Mouse (Mus musculus) thymus, adult 2 months (tissue): Measurements from ENCODE around the gene Duox2. TPM values are rescaled to one million over a fixed set of nuclear protein-coding genes. Genes with fewer than 3 reads are reported as not detected.

ENCODE experiments used
- DNase-seq: peaks from one replicate; pipeline ENCODE4 v3.0.0; 2021
- H3K27ac ChIP-seq: fragments of 200-500 bp; 2 replicates; pipeline ENCODE4 v1.5.1; 2012; ENCODE audit warnings: low read length, control low read depth; ENCODE audit not compliant: control insufficient read depth, insufficient read depth
- H3K27me3 ChIP-seq: fragments of 200-500 bp; 2 replicates; pipeline ENCODE4 v1.6.1; 2012; ENCODE audit warnings: mild to moderate bottlenecking, low read length, moderate library complexity, mixed read lengths; ENCODE audit not compliant: control insufficient read depth, insufficient read depth
- H3K36me3 ChIP-seq: fragments of 200-500 bp; 2 replicates; pipeline ENCODE4 v1.6.1; 2012; ENCODE audit warnings: mild to moderate bottlenecking, low read length, moderate library complexity; ENCODE audit not compliant: control insufficient read depth, insufficient read depth
- H3K4me1 ChIP-seq: fragments of 200-500 bp; replicated peaks from 2 replicates; pipeline ENCODE4 v1.6.1; 2012; ENCODE audit warnings: low read length; ENCODE audit not compliant: control insufficient read depth, insufficient read depth
- H3K4me3 ChIP-seq: fragments of 200-500 bp; 2 replicates; pipeline ENCODE4 v1.5.1; 2012; ENCODE audit warnings: mild to moderate bottlenecking, low read length, control low read depth, moderate library complexity; ENCODE audit not compliant: control insufficient read depth, insufficient read depth
- CTCF ChIP-seq: fragments of 200-500 bp; IDR thresholded peaks from 2 replicates; pipeline ENCODE4 v1.5.1; 2012; ENCODE audit warnings: mild to moderate bottlenecking, control low read depth, low read length, moderate library complexity, borderline replicate concordance; ENCODE audit not compliant: control insufficient read depth, poor library complexity, insufficient read depth; ENCODE audit errors: extremely low read depth
- POLR2A ChIP-seq: fragments of 200-500 bp; IDR thresholded peaks from 2 replicates; pipeline ENCODE4 v1.6.1; 2012; ENCODE audit warnings: mild to moderate bottlenecking, low read length, control low read depth, moderate library complexity; ENCODE audit not compliant: control insufficient read depth, poor library complexity, insufficient read depth; ENCODE audit errors: extremely low read depth
- WGBS: fragments of 180-500 bp; shearing (Covaris S2); methylation state at CpG from one replicate; pipeline ENCODE4 v1.1.7; 2018; 5-methylcytosine and 5-hydroxymethylcytosine counted together
- polyA plus RNA-seq: library from polyadenylated mRNA; depleted of rRNA; stranded (reverse); fragments of >200 nt; gene quantifications from 2 replicates; pipeline ENCODE4 v1.2.3, GENCODE M21; 2012

Gene Duox2
- polyA plus RNA-seq, 1 experiment, result 0.19 TPM

DNA sequence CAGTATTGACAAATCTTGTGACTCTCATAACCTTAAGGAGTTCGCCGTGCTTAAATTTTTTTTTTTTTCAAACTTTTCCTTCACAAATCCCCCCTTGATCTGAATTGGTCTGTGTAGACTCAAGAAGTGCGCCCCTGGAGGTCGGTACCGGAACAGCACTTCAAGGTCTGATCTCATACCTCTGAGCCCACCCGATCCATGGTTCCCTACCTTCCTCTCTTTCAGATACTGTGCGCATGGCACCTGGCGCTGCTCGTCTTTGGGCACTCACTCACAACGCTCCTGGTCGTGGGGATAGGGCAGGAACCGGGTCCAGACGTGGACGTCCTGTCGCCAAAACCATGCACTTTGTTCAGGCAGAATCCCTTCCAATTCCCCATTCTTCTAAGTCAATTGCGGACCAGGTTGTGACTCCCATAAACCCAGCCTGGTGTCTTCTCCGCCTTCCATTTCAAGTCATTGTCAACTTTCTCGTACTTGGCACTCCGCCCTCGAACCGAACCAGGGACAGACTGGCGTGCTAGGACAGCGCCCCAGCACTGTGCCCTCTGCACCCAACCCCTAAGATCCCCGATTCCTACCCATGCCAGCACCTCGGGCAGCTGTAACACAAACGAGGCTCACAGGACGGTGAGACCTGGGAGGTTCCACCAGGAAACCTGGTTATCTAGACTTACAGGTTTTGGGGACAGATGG, 14.6 kb upstream of the Duox2 start:
- WGBS, result 8% methylated on average over 27 of the region's 27 CpGs
- peak; percentile 75 for DNase-seq
- TF ChIP-seq CTCF (peak; percentile 55; the same call in 1 of the 2 replicates), POLR2A (no peak)
- Histone ChIP-seq H3K27ac (no peak overlapping the region), H3K4me1 (peaks cover 8% of the 10 kb centered on the region), H3K27me3 (peaks cover 10% of the 10 kb centered on the region), H3K36me3 (no peaks in the 10 kb centered on the region), H3K4me3 (no peak overlapping the region)

DNA sequence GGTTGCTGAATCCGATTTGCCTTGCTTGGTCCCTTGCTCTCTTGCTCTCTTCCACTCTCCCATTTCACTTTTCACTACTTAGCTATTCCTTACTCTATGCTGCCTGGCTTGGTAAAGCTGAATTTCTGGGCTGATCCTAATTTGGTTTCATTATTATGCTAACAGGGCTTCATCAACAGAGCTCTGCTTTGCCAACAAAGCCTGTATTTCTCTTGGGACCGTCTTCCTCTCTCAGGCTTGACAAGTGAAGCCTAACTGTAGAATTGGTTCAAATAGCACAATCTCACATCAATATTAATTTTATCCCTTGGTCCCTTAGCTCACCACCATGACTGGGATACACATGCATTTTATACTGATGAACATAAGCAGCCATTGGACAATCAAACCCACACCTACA, 13.3 kb upstream of the Duox2 start:
- H3K4me3 ChIP-seq, result no peak overlapping the region
- H3K27me3 ChIP-seq, result peaks cover 10% of the 10 kb centered on the region
- no peak for DNase-seq
- TF ChIP-seq CTCF (no peak), POLR2A (no peak)
- peaks cover 15% of the 10 kb centered on the region for H3K4me1 ChIP-seq
- H3K36me3 ChIP-seq, result no peaks in the 10 kb centered on the region
- WGBS, result 88% methylated on average over 2 of the region's 2 CpGs
- no peak overlapping the region for H3K27ac ChIP-seq

DNA sequence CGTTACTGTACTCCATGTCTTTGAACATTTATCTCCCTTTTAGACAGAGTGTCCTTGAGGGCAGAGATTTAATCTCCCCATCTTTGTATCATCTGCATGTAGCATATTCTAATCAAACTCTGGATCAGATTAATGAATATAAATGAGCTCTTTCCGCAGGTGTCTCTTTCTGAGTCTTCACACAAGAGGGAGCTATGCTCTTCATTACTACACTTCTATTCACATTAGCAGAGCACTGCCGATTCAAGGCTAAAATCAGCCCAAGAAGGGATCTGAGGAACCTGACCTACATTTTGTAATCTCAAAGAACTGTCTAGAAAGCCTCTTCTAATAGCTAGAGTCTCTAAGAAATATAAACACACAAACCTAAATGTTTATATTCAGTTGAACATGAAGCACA, 11.4 kb upstream of the Duox2 start:
- DNase-seq, result no peak
- no peak overlapping the region for H3K27ac ChIP-seq
- no peaks in the 10 kb centered on the region for H3K36me3 ChIP-seq
- H3K4me1 ChIP-seq, result peaks cover 26% of the 10 kb centered on the region
- WGBS, result 36% methylated on average over 3 of the region's 3 CpGs
- no peak for TF ChIP-seq CTCF
- TF ChIP-seq POLR2A, result no peak
- no peak overlapping the region for H3K4me3 ChIP-seq
- peaks cover 10% of the 10 kb centered on the region for H3K27me3 ChIP-seq

DNA sequence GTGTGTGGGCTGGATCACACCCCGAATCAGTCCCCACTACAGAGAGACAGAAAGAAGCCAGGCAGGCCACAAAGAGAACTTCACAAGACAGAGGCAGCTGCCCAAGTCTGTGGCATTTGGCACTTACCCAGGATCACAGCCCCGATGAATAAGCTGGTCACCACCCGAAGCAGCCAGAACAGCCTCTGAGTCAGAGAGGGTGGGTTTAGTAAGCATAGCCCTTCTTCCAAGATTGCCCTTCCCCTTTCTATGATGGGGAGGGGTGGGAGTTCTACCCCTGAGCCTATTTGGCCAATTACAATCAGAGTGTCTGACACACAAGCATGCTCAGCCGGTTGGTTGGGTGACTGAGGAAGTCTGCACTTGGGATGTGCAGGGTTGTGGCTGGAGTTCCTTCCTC, 7.9 kb upstream of the Duox2 start:
- TF ChIP-seq CTCF, result no peak
- no peak for TF ChIP-seq POLR2A
- DNase-seq, result no peak
- WGBS, result under 1% methylated on average over 4 of the region's 4 CpGs
- peaks cover 26% of the 10 kb centered on the region for H3K4me1 ChIP-seq
- no peak overlapping the region for H3K4me3 ChIP-seq
- H3K27ac ChIP-seq, result no peak overlapping the region
- H3K27me3 ChIP-seq, result peaks cover 7% of the 10 kb centered on the region; the same call in 1 of the 2 replicates
- no peaks in the 10 kb centered on the region for H3K36me3 ChIP-seq

DNA sequence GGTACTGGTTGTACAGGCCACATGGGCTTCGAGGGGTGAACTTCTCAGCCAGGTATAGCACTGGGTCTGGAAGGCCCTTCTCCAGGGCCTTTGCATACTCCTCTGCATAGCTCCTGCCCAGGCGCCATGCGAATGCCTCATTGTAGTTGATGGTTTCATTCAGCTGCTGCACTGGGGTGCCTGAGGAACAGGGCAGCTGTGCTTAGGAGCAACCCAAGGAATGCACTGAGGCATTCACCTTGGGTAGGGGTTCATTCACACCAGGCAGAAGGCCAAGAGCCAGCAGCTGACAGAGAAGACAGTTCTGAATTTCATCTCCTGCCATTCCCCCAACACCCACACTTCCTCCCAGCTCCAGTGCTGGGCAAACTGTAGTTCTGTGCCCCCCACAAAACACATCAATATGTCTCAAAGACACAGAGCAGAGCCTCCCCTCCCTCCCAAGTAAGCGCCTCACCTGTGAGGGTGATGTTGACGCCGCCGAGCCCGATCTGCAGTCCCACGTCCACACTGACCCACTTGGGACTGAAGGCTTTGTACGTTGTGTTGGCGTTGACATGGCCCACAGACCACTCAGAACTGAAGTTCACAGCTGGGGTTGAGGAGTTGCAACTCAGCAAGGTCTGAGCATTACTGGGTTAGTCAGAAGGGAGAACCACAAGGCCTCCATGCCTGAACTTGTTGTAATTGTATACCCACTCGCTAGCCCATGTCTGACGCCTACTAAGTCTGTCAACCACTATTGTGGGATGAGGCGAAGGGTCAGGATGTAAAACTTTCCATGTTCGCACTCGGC, 7.0 kb upstream of the Duox2 start:
- 91% methylated on average over 16 of the region's 16 CpGs for WGBS
- DNase-seq, result no peak
- TF ChIP-seq CTCF (no peak), POLR2A (no peak)
- no peaks in the 10 kb centered on the region for H3K36me3 ChIP-seq
- peaks cover 12% of the 10 kb centered on the region; the same call in 1 of the 2 replicates for H3K27me3 ChIP-seq
- peaks cover 30% of the 10 kb centered on the region for H3K4me1 ChIP-seq
- no peak overlapping the region for H3K27ac ChIP-seq
- H3K4me3 ChIP-seq, result no peak overlapping the region

DNA sequence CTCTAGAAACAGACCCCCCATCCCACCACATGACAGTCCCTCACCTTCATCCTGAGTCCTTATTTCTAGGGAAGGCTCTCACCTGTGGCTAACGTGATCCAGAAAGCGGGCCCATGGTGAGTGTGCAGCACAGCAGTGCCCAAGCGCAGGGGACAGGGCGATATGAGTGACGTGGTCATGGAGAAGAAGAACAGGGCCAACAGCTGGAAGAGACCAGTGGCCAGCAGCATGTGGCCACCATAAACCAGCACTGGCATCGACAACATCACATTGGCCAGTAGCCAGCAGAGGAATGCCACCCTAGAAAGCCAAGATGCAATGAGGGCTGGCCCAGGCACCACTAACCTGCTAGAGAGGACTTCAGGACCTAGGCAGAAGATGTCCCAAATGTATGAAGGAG, 6.3 kb upstream of the Duox2 start:
- no peak for DNase-seq
- TF ChIP-seq CTCF (no peak), POLR2A (no peak)
- H3K36me3 ChIP-seq, result no peaks in the 10 kb centered on the region
- H3K27me3 ChIP-seq, result peaks cover 20% of the 10 kb centered on the region
- WGBS, result 98% methylated on average over 6 of the region's 6 CpGs
- no peak overlapping the region for H3K27ac ChIP-seq
- H3K4me1 ChIP-seq, result peaks cover 30% of the 10 kb centered on the region
- H3K4me3 ChIP-seq, result no peak overlapping the region
